Mouse (Mus musculus): Measurements from ENCODE around the gene Stpg3.

Stpg3 gene

GRCm38 (mm10) chr2:25234551-25235220, 20.2 kb upstream of the Stpg3 start:
- DNase-seq (ENCODE audit: low spot score) = no peak

- DNase-seq (ENCODE audit: low spot score) = no peak
Observed at GRCm38 (mm10) chr2:25234050-25234449, 19.6 kb upstream of the Stpg3 start, which contains the start of gene Slc34a3. Slc34a3 (minus strand) TSS chr2:25234364.

GRCm38 (mm10) chr2:25233421-25233820, 19.0 kb upstream of the Stpg3 start:
- DNase-seq (ENCODE audit: low spot score) = no peak

- DNase-seq (ENCODE audit: low spot score) = no peak
Observed at GRCm38 (mm10) chr2:25231038-25231437, 16.6 kb upstream of the Stpg3 start.

DNA sequence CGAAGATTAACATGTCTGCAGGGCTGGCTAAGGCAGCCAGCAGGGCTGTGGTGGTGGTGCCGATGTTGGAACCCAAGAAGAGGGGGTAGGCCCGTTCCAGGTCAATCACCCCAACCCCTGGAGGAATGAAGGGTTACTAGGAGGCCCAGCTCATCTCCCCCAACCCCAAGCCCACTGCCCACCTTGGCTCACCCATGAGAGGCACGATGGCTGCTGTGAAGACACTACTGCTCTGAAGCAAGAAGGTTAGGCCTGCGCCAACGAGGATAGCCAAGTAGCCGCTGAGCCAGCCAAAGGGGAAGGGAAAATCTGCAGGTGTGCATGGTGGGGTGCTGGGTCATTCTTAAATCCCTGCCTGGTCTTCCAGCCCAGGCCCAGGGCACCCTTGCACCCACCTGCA, 16.1 kb upstream of the Stpg3 start:
- DNase-seq (ENCODE audit: low spot score) = no peak

GRCm38 (mm10) chr2:25229582-25229981, 15.1 kb upstream of the Stpg3 start:
- DNase-seq (ENCODE audit: low spot score) = no peak

DNA sequence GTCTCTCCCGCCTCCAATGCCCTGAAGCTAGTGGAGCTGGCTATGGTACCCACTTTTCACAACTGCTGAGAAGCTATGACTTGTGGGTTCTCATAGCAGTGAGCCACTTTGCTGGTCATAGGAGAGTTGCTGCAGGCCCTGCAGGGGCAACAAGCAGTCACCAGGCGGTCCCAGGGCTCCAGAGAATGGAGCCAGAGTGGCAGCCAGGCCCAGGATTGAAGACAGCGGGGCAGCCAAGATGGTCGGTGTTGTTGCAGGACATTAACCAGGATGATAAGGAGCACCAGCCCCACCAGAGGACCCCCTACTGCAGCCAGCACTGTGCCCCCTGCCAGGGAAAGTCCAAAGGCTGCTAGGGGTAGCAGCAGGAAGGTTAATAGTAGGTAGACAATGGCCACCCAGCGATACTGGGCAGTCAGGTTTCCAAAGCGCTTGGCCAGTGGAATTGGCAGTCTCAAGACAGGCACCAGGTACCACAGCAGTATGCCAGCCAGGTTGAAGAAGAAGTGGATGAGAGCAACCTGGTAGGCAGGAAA, 14.6 kb upstream of the Stpg3 start:
- DNase-seq (ENCODE audit: low spot score) = no peak

GRCm38 (mm10) chr2:25228431-25228889, 14.0 kb upstream of the Stpg3 start:
- DNase-seq (ENCODE audit: low spot score) = peak; percentile 92

- DNase-seq (ENCODE audit: low spot score) = no peak
Observed at GRCm38 (mm10) chr2:25227406-25227805, 13.0 kb upstream of the Stpg3 start.

DNA sequence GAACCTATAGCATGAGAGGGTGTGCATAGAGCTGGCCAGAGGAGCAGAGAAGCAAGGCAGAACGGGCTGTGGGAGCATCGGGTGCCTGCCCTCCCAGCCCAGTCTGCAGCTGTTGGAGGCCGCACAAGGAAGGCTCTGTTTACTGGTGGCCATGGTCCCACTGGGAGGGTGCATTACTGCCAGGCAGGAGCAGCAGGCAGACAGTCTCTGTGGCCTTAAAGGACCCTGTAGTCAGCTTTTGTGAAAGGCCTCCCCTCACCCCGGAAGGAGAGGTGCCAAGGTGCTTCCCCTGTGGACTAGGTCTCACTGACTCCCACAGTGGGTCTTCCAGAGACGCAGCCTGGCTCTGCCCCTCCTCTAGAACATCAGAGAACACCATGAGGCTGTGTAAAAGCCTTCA, 12.4 kb upstream of the Stpg3 start:
- DNase-seq (ENCODE audit: low spot score) = no peak

DNA sequence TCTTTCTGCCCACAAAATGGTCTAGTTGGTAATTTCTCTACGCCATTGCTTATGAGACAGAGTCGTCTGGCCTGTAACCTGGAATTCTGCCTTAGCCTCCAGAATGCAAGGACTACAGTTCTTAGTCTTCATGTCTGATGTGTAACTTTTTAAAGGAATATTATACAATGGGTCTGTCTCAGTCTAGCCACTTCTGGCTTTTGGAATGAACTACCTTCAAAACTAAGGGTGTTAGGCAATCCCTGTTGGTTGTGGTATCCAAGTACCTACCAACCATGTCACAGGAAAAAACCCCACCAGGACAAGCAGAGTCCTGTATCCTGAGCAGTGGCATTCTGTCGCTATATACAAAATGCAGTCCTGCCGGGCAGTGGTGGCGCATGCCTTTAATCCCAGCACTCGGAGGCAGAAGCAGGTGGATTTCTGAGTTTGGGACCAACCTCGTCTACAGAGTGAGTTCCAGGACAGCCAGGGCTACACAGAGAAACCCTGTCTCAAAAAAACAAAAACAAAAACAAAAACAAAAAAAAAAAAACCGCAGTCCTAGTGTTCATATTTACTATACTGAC, 11.5 kb upstream of the Stpg3 start:
- no peak for DNase-seq (ENCODE audit: low spot score)

DNA sequence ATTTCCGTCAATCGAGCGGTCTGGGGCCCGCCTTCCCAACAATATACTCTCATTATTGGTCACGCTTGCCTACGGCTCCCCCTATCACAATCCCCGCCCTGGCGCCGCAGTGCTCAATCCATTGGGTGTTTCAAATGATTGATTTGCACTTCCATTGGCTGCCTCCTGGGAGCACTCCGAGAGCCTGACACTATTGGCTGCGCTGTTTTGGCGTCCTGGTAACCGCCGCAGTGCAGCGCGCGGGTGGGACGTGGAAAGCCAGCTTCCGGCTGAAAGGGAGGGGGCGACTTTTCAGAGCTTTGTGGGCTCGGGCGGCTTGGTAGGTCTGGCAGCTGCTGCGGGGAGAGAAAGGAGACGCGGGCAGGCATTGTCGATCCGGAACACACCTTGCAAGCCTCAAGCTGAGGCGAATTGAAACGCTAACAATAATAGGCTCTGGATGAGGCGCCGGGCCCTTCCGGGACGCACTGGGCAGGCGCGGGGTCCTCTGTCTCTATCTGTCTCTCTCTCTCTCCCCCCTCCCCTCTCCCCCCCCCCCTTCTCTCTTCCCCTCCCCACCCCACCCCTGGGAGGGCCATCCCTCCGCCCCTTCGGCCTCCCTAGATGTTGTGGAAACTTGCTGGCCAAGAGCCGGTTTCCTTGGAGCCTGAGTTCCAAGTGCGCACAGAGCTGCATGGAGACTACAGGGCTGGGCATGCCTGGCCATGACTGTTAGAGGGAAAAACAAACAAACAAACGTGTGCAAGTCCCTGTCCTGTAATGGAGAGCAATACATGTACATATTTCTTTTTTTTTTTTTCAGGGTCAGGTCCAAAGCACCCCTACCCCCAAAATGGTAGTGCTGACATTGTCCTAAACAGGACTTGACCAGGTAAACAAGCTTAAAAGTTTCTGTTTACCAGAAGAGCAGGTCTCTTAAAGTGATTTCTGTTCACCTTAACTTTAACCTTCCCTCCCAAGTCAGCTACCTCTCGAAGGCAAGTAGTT, 10.6 kb upstream of the Stpg3 start:
- peak; percentile 100 for DNase-seq (ENCODE audit: low spot score)

DNA sequence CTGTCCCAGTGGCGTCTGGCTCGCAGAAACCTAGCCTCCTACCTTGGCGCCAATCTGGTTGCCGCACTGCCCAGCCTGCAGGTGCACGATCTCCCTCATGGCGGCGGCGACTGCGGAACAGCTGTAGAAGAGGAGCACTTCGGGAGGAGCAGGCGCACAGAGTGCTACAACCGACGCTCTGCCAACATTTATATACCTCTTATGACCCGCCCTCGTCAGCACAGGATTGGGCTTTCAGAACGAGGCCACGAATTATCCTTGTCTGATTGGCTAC, 10.0 kb upstream of the Stpg3 start, which contains the start of gene Tubb4b:
Tubb4b (minus strand) TSS at position 211 of the 274 bp plus-strand sequence.
- DNase-seq (ENCODE audit: low spot score) = no peak

- DNase-seq (ENCODE audit: low spot score) = peak; percentile 28
Observed at GRCm38 (mm10) chr2:25223681-25224491, 9.4 kb upstream of the Stpg3 start.

- DNase-seq (ENCODE audit: low spot score) = no peak
Observed at GRCm38 (mm10) chr2:25221331-25221772, 6.9 kb upstream of the Stpg3 start.

GRCm38 (mm10) chr2:25218445-25218844, 4.0 kb upstream of the Stpg3 start, which contains the start of gene Fam166a:
Fam166a (plus strand) TSS chr2:25218745.
- no peak for DNase-seq (ENCODE audit: low spot score)

DNA sequence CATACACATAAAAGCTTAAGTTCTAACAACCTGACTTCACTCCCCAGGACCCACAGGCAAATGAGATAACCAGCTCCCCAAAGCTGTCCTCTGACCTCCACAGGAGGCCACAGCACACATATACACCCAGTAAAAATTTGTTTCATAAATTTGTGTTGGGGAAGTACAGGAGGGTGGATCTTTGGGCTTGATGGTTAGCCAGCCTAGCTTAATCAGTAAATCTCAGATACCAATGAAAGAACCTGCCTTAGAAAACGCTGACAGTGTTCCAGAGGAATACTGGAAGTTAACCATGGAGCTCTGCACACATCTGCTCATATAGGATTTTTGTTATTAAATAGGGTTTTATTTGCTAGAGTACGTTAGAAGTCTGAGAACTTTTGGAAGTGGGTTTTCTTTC, 3.2 kb upstream of the Stpg3 start:
- no peak for DNase-seq (ENCODE audit: low spot score)

- no peak for DNase-seq (ENCODE audit: low spot score)
Observed at GRCm38 (mm10) chr2:25213266-25213865, 1.1 kb downstream of the Stpg3 start.

DNA sequence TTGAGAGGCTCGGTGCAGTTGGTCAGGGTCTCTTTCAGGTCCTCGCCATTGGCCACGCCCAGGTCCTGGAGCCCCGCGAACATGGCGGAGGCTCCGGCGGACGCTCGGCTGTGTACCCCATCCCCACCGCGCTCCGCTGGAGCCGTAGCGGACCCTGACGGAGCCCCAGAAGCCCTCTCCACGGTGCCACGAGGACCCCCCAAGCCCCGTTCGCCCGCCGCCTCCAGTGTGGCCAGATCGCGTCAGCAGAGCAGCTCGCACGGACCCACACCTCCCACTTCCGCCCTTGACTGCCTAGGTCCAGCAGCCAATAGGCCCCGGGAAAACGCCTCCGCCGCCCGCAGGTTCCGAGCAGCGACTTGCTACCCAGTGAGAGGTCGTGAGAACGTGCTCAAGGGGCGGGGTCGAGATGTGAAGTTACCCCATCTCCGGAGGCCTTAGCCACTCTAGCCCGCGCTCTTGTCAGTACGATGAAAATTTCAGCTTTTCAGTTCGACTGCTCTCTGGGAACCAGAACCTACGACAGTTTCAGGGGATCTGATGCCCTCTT, 3.2 kb downstream of the Stpg3 start, which contains the start of gene Nelfb:
Nelfb (minus strand) TSS at position 369 of the 550 bp plus-strand sequence.
- peak; percentile 95 for DNase-seq (ENCODE audit: low spot score)

DNA sequence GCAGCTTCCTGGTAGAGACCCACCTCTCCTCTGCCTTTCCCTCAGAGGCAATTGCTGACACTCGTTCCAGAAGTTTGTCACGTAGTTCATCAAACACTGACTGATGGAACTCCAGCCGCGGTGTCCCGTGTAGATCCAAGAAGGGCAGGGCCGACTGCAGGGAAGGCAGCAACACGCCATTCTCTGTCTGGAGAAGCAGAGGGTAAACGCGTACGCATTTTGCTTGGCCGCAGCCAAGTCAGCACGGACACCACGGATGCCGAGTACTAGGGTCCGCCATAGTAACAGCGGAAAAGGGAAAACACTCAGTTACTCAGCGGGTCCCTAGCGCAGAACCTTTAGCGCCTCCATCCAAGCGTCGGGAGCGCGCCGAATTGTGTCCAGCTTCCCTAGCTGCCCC, 3.8 kb downstream of the Stpg3 start:
- no peak for DNase-seq (ENCODE audit: low spot score)

DNA sequence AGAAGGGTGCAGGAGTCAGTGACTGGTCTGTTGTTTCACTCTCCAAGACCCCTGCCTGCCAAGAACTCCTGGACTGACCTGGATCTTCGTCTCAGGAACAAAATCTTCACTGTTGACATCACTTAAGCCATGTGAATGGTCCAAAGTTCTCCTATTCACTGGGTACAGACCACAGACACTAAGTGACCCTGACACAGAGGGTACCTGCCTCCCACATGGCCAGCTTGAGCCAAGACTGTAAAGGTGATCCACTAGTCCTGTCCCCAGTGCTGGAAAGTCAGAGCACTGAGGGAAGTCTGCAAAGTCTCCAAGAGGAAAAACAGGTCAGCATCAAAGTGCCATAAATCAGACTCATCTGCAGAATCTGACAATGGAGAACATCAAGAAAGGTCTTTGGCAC, 6.8 kb downstream of the Stpg3 start:
- no peak for DNase-seq (ENCODE audit: low spot score)
